In the genomic region with DNA sequence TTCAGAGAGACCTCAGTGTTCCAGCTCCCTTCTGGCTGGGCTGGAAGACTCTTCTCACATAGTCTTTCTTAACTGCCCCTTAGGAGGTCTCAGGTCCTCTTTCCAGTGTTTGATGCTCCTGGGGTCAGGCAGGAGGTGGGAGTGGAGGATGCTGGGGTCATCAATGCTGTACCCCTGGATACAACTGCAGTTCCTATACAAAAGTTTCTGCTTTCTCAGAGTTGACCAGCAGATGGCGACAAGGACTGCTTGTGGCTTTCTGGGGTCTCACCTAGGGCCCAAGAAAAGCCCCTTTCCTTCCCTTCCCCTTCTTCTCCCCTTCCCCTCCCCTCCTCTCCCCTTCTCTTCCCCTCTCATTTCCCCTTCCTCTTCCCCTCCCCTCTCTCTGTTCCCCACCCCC, we compare ENCODE assay signal across 10 mouse cellular contexts. TPM values are rescaled to one million over a fixed set of nuclear protein-coding genes. Genes with fewer than 3 reads are reported as not detected.
DNase-seq lines count a peak whose midpoint lies in the region; ATAC-seq and TF ChIP-seq lines count a peak whose summit lies in the region.
"Had no signal": no experiment of that assay in that cellular context is flagged by ENCODE, and none has a peak within 500 bp of the region (broad histone marks: within the 10 kb centered on the region; RNA-seq: fewer than 3 reads in every experiment).

No protein-coding gene starts in this region.

- no peaks in the 10 kb centered on the region for H3K9me3 ChIP-seq in hindbrain, embryonic 14.5 days (ENCODE audit: control insufficient read depth, low read length)
- no peaks in the 10 kb centered on the region for H3K9me3 ChIP-seq in hindbrain, embryonic 12.5 days (replicated peaks)
- H3K9me3 ChIP-seq in E14TG2a.4 (ENCODE audit: low read length) = no peaks in the 10 kb centered on the region
- H3K9me3 ChIP-seq: embryonic facial prominence, embryonic 12.5 days had no signal

- TF ChIP-seq CTCF in E14TG2a.4 (conservative IDR thresholded peaks at IDR 0.05; ENCODE audit: low read length) = peak; percentile 39

- no peaks in the 10 kb centered on the region for H3K27me3 ChIP-seq in hindbrain, embryonic 14.5 days (ENCODE audit: control insufficient read depth, insufficient read depth, low read length)
- no peaks in the 10 kb centered on the region; the same call in 1 of the 2 replicates for H3K27me3 ChIP-seq in hindbrain, embryonic 12.5 days
- H3K27me3 ChIP-seq in E14TG2a.4 (ENCODE audit: insufficient read depth, low read length) = peaks cover under 1% of the 10 kb centered on the region
- H3K27me3 ChIP-seq: embryonic facial prominence, embryonic 12.5 days had no signal

- H3K36me3 ChIP-seq in hindbrain, embryonic 14.5 days (replicated peaks; ENCODE audit: control insufficient read depth, insufficient read depth) = no peaks in the 10 kb centered on the region
- no peaks in the 10 kb centered on the region for H3K36me3 ChIP-seq in hindbrain, embryonic 12.5 days
- H3K36me3 ChIP-seq in E14TG2a.4 (ENCODE audit: insufficient read depth, low read length) = no peaks in the 10 kb centered on the region
- H3K36me3 ChIP-seq: embryonic facial prominence, embryonic 12.5 days had no signal

- no peak overlapping the region for H3K4me2 ChIP-seq in hindbrain, embryonic 14.5 days (replicated peaks)
- no peak overlapping the region for H3K4me2 ChIP-seq in hindbrain, embryonic 12.5 days (replicated peaks)
- H3K4me2 ChIP-seq: embryonic facial prominence, embryonic 12.5 days had no signal

- H3K4me1 ChIP-seq in hindbrain, embryonic 14.5 days (replicated peaks; ENCODE audit: control insufficient read depth, insufficient read depth, low read length) = no peaks in the 10 kb centered on the region; the same call in 1 of the 2 replicates
- H3K4me1 ChIP-seq in hindbrain, embryonic 12.5 days = 0 out of 2 replicates have a peak, but pooled peaks cover 3% of the 10 kb centered on the region
- H3K4me1 ChIP-seq in E14TG2a.4 (replicated peaks; ENCODE audit: low read depth, low read length) = peaks cover 40% of the 10 kb centered on the region

- H3K4me3 ChIP-seq in hindbrain, embryonic 14.5 days (replicated peaks; ENCODE audit: low read length) = no peak overlapping the region
- no peak overlapping the region for H3K4me3 ChIP-seq in hindbrain, embryonic 12.5 days
- no peak overlapping the region for H3K4me3 ChIP-seq in E14TG2a.4 (replicated peaks; ENCODE audit: low read length)
- H3K4me3 ChIP-seq: embryonic facial prominence, embryonic 12.5 days had no signal

- ATAC-seq in hindbrain, embryonic 14.5 days (ENCODE audit: low FRiP score) = no peak
- ATAC-seq in hindbrain, embryonic 12.5 days (ENCODE audit: low FRiP score) = no peak
- ATAC-seq in megakaryocyte progenitor cell, adult 5-6 weeks (replicated peaks; ENCODE audit: poor library complexity) = peak; percentile 44

- 0% methylated on average over 1 of the region's 1 CpGs for WGBS in hindbrain, embryonic 14.5 days
- 0% methylated on average over 1 of the region's 1 CpGs for WGBS in hindbrain, embryonic 12.5 days

- peak; percentile 64 for DNase-seq in hindbrain, embryonic 14.5 days (ENCODE audit: low spot score)
- DNase-seq in 3T3-L1 (ENCODE audit: low read depth, low spot score) = peak; percentile 53
- DNase-seq in embryo, embryonic 11 days = peak; percentile 69
- no peak for DNase-seq in ovary, postnatal 36 days (ENCODE audit: low spot score)
- no peak for DNase-seq in gastrocnemius, postnatal 4 days (ENCODE audit: low spot score in 2 of 2)

- no peak overlapping the region for H3K9ac ChIP-seq in hindbrain, embryonic 14.5 days
- no peak overlapping the region for H3K9ac ChIP-seq in hindbrain, embryonic 12.5 days
- H3K9ac ChIP-seq: embryonic facial prominence, embryonic 12.5 days had no signal

- H3K27ac ChIP-seq in hindbrain, embryonic 14.5 days = no peak overlapping the region
- no peak overlapping the region for H3K27ac ChIP-seq in hindbrain, embryonic 12.5 days
- H3K27ac ChIP-seq: embryonic facial prominence, embryonic 12.5 days had no signal

RNA-seq across cellular contexts. Expression of a gene that starts 9.3 kb away (rescaled TPM):
- polyA plus RNA-seq in hindbrain, embryonic 14.5 days (2014; fragmentation: Nextera tagmentation; extraction: Ambion mirVana) = 0.81 and 1.9 TPM in 2 replicates
- polyA plus RNA-seq in hindbrain, embryonic 12.5 days (2016; fragmentation: Nextera tagmentation; extraction: Ambion mirVana) = 0.79 and 1.1 TPM in 2 replicates
- total RNA-seq in megakaryocyte progenitor cell, adult 5-6 weeks (2015) = 7.7 and 8.9 TPM in 2 replicates
- total RNA-seq in megakaryocyte progenitor cell, adult 5-6 weeks (2017) = 14.2 and 29.7 TPM in 2 replicates
- 1 to 10 TPM; 1.3 to 2.0 TPM for total RNA-seq in gastrocnemius, postnatal 4 days (2021)

RNA-seq across cellular contexts. Expression of a gene that starts 29.6 kb away (rescaled TPM):
- 8.5 and 9.9 TPM in 2 replicates for polyA plus RNA-seq in hindbrain, embryonic 14.5 days (2014; fragmentation: Nextera tagmentation; extraction: Ambion mirVana)
- 29.7 and 30.0 TPM in 2 replicates for polyA plus RNA-seq in hindbrain, embryonic 12.5 days (2016; fragmentation: Nextera tagmentation; extraction: Ambion mirVana)
- total RNA-seq in megakaryocyte progenitor cell, adult 5-6 weeks (2015) = not detected in 2 replicates
- total RNA-seq in megakaryocyte progenitor cell, adult 5-6 weeks (2017) = 0.67 TPM in 1 of 2 replicates, not detected in the other
- total RNA-seq in gastrocnemius, postnatal 4 days (2021) = 10 to 100 TPM; 51.0 to 57.9 TPM

RNA-seq across cellular contexts. Expression of a gene that starts 53.6 kb away (rescaled TPM):
- polyA plus RNA-seq in hindbrain, embryonic 14.5 days (2014; fragmentation: Nextera tagmentation; extraction: Ambion mirVana) = 0.10 and 0.29 TPM in 2 replicates
- polyA plus RNA-seq in hindbrain, embryonic 12.5 days (2016; fragmentation: Nextera tagmentation; extraction: Ambion mirVana) = not detected in 2 replicates
- total RNA-seq in megakaryocyte progenitor cell, adult 5-6 weeks (2015) = 18.8 and 25.5 TPM in 2 replicates
- 12.1 and 15.6 TPM in 2 replicates for total RNA-seq in megakaryocyte progenitor cell, adult 5-6 weeks (2017)
- total RNA-seq in gastrocnemius, postnatal 4 days (2021) = 1 to 10 TPM in 1 of 2 experiments, under 1 TPM in 1; 0.49 to 1.1 TPM
- total RNA-seq: layer of hippocampus, adult 18-20 months had no signal

Comparison
In these comparisons a context has a peak if more than half of its experiments do, and no peak if none do; other contexts are left out.
1. DNase-seq: peak in hindbrain, embryonic 14.5 days (single experiment), 3T3-L1 (single experiment) and embryo, embryonic 11 days (single experiment); none in ovary, postnatal 36 days (single experiment) and gastrocnemius, postnatal 4 days (0 of 2).
2. RNA of a gene that starts 29.6 kb away (total RNA-seq): 51.0 to 57.9 TPM in gastrocnemius, postnatal 4 days; 0.67 TPM in megakaryocyte progenitor cell, adult 5-6 weeks; every median in the first group is over 10 times any median in the second.
3. RNA of a gene that starts 53.6 kb away (total RNA-seq): 12.1 to 25.5 TPM in megakaryocyte progenitor cell, adult 5-6 weeks; 0.49 to 1.1 TPM in gastrocnemius, postnatal 4 days; every median in the first group is over 4 times any median in the second.